Mouse (Mus musculus) ES-Bruce4 (cell line): ENCODE measurements around the gene Urah.

Experiments used
- CTCF ChIP-seq: IDR thresholded peaks from one replicate; pipeline ENCODE4 v1.8.1; 2011; ENCODE audit warnings: low read depth, low read length
- EP300 ChIP-seq: IDR thresholded peaks from 2 replicates; pipeline ENCODE4 v1.6.1; 2011; ENCODE audit warnings: low read depth, low read length; ENCODE audit not compliant: insufficient read depth
- POLR2A ChIP-seq: IDR thresholded peaks from one replicate; pipeline ENCODE4 v1.8.1; 2011; ENCODE audit warnings: low read length; ENCODE audit not compliant: insufficient read depth

DNA sequence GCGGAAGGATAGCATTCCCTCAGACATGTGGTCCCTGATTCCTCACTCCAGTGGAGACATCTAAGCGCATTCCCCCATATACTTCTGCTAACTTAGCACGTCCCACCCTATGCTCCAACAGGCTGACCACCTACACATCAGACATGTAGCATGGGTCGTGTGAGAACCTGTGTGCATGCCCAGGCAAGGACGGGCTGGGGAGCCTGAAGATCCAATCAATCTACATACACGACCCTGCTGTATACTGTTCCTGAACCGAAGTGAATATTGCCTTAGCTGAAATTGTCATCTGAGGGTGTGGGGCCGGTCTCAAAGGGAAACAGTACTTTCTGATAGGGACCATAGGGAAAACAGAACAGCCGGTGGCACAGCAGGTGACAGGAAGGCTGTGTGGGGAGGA lies 20.4 kb downstream of the Urah start:
- TF ChIP-seq POLR2A (no peak), CTCF (no peak), EP300 (no peak)
